Mouse (Mus musculus) T-helper 17 cell (primary cell): Measurements from ENCODE around the gene Rab8a.
"Not testable (repeated sequence)": the region's sequence is repeated elsewhere in the genome, so short reads cannot be mapped to it uniquely, and the experiment has no call there.

Source experiments
- in situ Hi-C, 2 experiments: fragments of 300-600 bp; cut with MboI, MseI; formaldehyde crosslinking; loops; 1 replicate in 1 of 2; 2 replicates in 1 of 2; pipeline ENCODE4 v1.15.1; 2025; ENCODE audit warnings: high pct_unique_total_duplicates in 2 of 2

Rab8a gene

GRCm38 (mm10) chr8:72160707-72161697 lies at the start of gene Rab8a:
Rab8a (plus strand) TSS chr8:72161200.
- in situ Hi-C loops: loop anchor here in 1 of 2 experiments (5.0 kb wide), 1 partner anchor 56 kb away; the partner anchor contains the start of gene Fam32a

DNA sequence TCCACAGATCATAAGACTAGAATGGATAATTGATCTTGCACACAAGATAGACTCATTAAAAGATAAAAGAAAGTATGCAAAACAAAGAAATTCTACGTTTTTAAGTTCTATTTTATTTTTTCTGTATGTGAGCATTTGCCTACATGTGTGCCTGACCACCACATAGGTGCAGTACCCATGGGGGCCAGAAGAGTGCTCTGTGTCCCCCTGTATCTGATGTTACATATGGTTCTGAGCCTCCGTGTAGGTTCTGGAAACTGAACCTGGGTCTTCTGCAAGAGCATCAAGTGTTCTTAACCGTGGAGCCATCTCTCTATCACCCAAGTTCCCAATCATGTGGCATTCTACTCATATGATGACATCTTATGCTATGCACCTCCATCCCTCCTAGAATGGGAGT lies 48.5 kb upstream of the Rab8a start:
- in situ Hi-C loops: loop anchor here in 1 of 2 experiments (10.0 kb wide), 1 partner anchor 532 kb away; the partner anchor contains the start of gene Nwd1

DNA sequence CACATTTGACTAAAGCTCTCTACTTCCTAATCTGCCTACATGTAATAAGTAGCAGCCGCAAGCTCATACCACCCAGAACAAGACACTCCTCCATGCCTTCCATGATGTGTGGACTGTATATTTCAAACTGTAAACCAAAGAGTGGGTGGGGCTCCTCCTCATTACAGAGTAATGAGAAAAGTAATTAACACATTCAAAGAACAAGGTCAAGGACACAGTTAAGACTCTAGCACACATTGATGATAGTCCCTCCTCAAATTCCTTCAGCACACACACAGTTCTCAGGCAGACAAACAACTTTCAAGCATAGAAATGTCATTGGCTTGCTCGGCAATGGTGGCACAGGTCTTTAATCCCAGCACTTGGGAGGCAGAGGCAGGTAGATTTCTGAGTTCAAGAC lies 45.8 kb upstream of the Rab8a start:
- in situ Hi-C loops: loop anchor here in 1 of 2 experiments (10.0 kb wide), 1 partner anchor 530 kb away; the partner anchor contains the start of gene Nwd1

- in situ Hi-C loops: loop anchor here in 1 of 2 experiments (10.0 kb wide), 1 partner anchor 526 kb away; the partner anchor contains the start of gene Nwd1
These were observed 42.4 kb upstream of the Rab8a start for GRCm38 (mm10) chr8:72118616-72119015.

GRCm38 (mm10) chr8:72121486-72121885 lies 39.5 kb upstream of the Rab8a start:
- in situ Hi-C loops: not testable (repeated sequence)

- in situ Hi-C loops: no loop called here
These were observed 39.0 kb upstream of the Rab8a start for GRCm38 (mm10) chr8:72121997-72122396.

GRCm38 (mm10) chr8:72127834-72128233 lies 33.2 kb upstream of the Rab8a start:
- in situ Hi-C loops: no loop called here

DNA sequence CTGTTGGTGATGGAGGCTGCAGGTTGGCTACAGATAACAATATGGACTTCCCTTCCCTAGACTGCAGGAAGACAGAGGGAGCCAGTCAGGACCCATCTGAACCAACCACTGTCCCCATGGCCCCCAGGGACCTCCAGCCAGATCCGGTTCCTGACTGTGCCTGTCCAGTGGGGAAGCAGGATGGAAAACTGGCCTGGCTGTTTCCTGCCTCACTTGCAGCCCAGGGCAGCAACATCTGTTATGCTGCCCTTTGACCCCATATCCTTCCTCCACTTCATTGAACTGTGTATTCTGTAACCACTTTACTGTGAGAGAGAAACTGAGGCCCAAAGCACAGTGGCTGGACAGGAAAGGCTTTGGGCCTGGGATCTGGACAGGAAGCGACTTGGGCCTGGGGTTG lies 29.7 kb upstream of the Rab8a start:
- in situ Hi-C loops: no loop called here

GRCm38 (mm10) chr8:72131901-72132300 lies 29.1 kb upstream of the Rab8a start:
- in situ Hi-C loops: no loop called here

- in situ Hi-C loops: no loop called here
These were observed 28.6 kb upstream of the Rab8a start for GRCm38 (mm10) chr8:72132417-72132816.

GRCm38 (mm10) chr8:72132891-72133290 lies 28.1 kb upstream of the Rab8a start:
- in situ Hi-C loops: no loop called here

DNA sequence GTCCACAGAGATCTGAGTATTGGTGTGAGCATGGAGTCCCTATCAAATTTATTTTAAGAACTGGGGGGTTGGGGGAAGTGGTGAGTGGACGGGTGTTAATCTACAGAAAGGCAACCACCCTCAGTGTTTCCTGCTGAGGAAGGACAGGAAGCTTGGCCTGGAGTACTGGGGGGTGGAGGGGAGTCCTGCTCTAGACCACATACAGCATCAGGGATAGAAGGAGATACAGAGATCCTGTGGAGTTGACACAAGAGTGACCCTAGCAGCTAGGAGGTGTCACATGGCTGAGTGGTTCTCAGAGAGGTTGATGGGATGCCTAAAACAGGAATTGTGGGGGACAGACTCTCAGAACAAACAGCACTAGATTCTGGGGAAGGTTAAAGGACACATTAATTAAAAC lies 27.5 kb upstream of the Rab8a start:
- in situ Hi-C loops: no loop called here

DNA sequence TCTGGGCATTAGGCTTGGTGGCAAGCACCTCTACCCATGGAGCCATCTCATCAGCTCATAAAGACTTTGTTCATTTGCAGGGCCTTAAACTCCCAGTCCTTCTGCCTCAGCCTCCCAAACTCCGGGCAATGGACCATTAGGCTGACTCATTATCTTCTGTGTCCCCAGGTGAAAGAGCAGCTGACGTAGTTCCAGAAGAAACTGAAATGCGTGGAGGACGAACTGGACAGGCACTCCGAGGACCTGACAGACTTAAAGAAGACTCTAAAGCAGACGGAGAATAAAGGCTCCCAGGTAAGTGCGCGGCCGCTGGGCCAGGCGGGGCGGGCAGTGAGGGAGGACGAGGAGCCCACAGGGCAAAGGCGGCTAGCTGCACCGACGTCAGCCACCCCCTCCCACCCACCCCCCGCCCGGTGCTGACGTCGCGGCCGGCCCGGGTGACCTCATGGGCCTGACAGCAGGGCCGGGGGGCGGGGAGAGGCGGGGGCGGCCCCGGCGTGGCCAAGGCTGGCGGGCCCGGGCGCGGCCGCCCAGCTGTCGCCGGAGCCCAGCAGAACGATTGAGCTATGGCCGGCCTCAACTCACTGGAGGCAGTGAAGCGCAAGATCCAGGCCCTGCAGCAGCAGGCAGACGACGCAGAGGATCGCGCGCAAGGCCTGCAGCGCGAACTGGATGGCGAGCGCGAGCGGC lies 26.1 kb upstream of the Rab8a start, which contains the start of gene Tpm4:
Tpm4 (plus strand) TSS at position 220 of the 690 bp plus-strand sequence.
- in situ Hi-C loops: no loop called here

DNA sequence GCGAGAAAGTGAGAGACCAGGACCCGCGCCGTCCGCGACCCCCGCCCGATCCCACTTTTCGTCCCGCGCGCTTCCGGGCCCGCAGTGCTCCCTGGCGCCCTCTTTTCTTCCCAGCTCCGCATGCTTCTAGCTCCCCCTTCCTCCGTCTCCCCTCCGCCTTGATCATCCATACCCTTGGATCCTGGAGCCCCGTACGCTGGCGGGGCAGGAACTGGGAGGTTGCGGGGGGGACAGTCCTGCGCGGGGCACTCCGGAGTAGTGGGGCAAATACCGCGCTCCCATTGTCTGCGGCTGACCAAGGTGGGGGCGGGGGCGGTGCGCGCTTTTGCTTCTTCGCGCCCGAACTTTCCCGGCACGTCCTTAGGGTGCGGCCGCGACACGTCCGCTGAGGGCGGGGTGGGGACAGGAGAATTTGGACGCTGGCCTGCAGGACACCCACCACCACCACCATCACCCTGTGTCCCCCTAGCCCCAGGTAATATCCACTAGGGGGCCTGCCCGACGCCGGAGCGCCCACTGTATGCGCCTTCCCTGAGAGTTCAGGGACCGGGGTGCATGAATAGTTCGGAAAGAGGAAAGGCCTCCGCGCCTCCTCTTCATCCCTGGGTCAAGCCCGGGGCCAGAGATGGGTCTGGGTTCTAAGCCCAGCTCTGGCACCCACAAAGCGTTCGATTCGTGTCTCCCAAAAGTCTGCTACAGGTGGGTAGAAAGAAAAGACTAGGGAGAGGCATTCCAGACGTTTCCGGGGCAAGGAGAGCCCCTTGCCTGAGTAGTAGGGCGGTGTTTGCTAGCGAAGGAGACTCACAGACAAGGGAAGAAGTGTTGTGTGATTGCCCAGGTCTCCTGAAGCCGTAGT lies 25.3 kb upstream of the Rab8a start:
- in situ Hi-C loops: no loop called here

DNA sequence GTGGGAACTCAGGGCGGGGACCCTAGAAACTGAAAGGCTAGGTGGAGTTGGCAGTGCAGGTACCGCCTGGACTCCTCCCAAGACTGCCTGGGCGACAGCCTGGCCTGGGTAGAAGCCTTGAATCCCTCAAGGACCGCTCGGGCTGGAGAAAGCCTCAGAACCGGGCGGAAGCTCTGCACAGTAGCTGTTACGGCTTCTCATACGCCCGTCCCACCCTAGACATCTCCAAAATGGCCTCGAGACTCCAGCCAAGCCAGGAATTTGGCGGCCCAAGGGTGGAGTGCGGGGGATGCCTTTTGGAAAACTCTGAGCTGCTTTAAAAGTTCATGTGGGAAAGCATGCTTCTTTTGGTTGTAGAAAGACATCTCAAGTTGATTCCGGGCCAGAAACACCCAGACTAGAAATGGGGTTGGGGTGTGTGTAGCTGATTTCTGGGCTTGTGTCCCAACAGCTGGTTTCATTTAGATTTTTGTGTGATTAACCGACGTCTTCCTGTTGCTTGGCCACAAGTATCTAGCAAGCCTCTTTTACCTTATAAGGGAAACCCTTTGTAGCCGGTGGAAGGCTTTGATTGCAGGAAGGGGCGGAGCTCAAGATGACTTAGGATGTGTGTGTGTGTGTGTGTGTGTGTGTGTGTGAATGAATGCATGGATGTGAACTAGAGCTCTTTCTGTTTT lies 24.6 kb upstream of the Rab8a start:
- in situ Hi-C loops: no loop called here

GRCm38 (mm10) chr8:72137431-72137830 lies 23.6 kb upstream of the Rab8a start:
- in situ Hi-C loops: no loop called here

GRCm38 (mm10) chr8:72138456-72138855 lies 22.5 kb upstream of the Rab8a start:
- in situ Hi-C loops: no loop called here

- in situ Hi-C loops: no loop called here
These were observed 17.7 kb upstream of the Rab8a start for GRCm38 (mm10) chr8:72143256-72143824.

GRCm38 (mm10) chr8:72144345-72144975 lies 16.5 kb upstream of the Rab8a start:
- in situ Hi-C loops: no loop called here

DNA sequence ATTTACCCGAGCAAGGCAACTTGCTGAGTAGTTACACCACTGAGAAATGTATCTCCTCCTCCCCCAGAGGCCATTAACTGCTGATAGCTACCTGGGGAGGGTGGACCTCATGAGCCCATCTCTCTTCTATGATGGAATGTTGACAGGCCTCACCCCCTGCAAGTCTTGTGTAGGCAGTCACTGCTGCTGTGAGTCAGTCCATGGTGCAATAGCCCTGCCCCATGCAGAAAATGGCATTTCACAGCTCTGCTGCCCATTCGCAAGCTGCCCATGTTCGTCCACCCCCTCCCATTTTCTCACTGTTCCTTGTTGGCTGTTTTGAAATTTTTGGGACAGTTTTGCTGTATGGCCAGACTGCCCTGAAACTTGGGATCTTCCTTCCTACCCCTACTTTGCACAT lies 15.5 kb upstream of the Rab8a start:
- in situ Hi-C loops: no loop called here
